Mouse (Mus musculus): ENCODE measurements around the gene Pnmal1.

- no peak for TF ChIP-seq CTCF (IDR thresholded peaks at IDR 0.05; ENCODE audit: borderline replicate concordance, insufficient read depth, low read depth, low read length)
- no peak for TF ChIP-seq POLR2A (IDR thresholded peaks at IDR 0.05; ENCODE audit: borderline replicate concordance, insufficient read depth, low read length)
Measured at GRCm38 (mm10) chr7:16995345-16995744, 35.9 kb downstream of the Pnmal1 start.

Measured in cerebellum, adult 2 months (tissue).